Mouse (Mus musculus) limb, embryonic 10.5 days (tissue): ENCODE measurements around the gene Cdc42bpb. TPM values are rescaled to one million over a fixed set of nuclear protein-coding genes. Genes with fewer than 3 reads are reported as not detected.
A peak's percentile ranks its signal among the peaks of the same experiment; 100 is the strongest.

Experiments used
- DNase-seq: peaks from one replicate; pipeline ENCODE4 v3.0.0-alpha.2; 2017; ENCODE audit warnings: low spot score
- H3K27ac ChIP-seq: fragments of 300-500 bp; sonication (generic); 2 replicates; pipeline ENCODE4 v1.5.1; 2016; ENCODE audit warnings: mild to moderate bottlenecking
- H3K27me3 ChIP-seq: fragments of 300-500 bp; sonication (generic); 2 replicates; pipeline ENCODE4 v1.6.1; 2016; ENCODE audit warnings: low read depth, mild to moderate bottlenecking; ENCODE audit not compliant: poor library complexity, severe bottlenecking
- H3K36me3 ChIP-seq: fragments of 300-500 bp; sonication (generic); 2 replicates; pipeline ENCODE4 v1.6.1; 2016; ENCODE audit warnings: mild to moderate bottlenecking, moderate library complexity
- H3K4me1 ChIP-seq: fragments of 300-500 bp; sonication (generic); 2 replicates; pipeline ENCODE4 v1.6.1; 2016
- H3K4me3 ChIP-seq: fragments of 300-500 bp; sonication (generic); 2 replicates; pipeline ENCODE4 v1.5.1; 2016; ENCODE audit warnings: mild to moderate bottlenecking, moderate library complexity
- H3K9me3 ChIP-seq: fragments of 300-500 bp; sonication (generic); replicated peaks from 2 replicates; pipeline ENCODE4 v1.6.1; 2016; ENCODE audit warnings: mild to moderate bottlenecking
- WGBS: fragments of 180-500 bp; shearing (Covaris S2); methylation state at CpG from one replicate; pipeline ENCODE4 v1.1.7; 2016; 5-methylcytosine and 5-hydroxymethylcytosine counted together
- polyA plus RNA-seq: library from polyadenylated mRNA; unstranded; fragments of >200 nt; fragmentation: Nextera tagmentation; extraction: Ambion mirVana; gene quantifications from 2 replicates; pipeline ENCODE4 v1.2.1, GENCODE M21; 2016

Gene Cdc42bpb
- polyA plus RNA-seq, 1 experiment from 2014 or later = 32.0 TPM

- H3K27me3 ChIP-seq = peaks cover 71% of the 10 kb centered on the region
- no peaks in the 10 kb centered on the region for H3K9me3 ChIP-seq
- H3K4me3 ChIP-seq = no peak overlapping the region
- 77% methylated on average over 8 of the region's 8 CpGs for WGBS
- DNase-seq = no peak
- H3K36me3 ChIP-seq = no peaks in the 10 kb centered on the region
- no peak overlapping the region for H3K27ac ChIP-seq
- H3K4me1 ChIP-seq = peaks cover 35% of the 10 kb centered on the region
Observed at GRCm38 (mm10) chr12:111411631-111412355, 34.3 kb upstream of the Cdc42bpb start.

- no peaks in the 10 kb centered on the region for H3K36me3 ChIP-seq
- H3K27ac ChIP-seq = no peak overlapping the region
- whole genome bisulfite sequencing = 38% methylated on average over 5 of the region's 5 CpGs
- no peaks in the 10 kb centered on the region for H3K9me3 ChIP-seq
- H3K4me3 ChIP-seq = no peak overlapping the region
- no peak for DNase-seq
- H3K27me3 ChIP-seq = peaks cover 67% of the 10 kb centered on the region
- H3K4me1 ChIP-seq = peaks cover 35% of the 10 kb centered on the region
Observed at GRCm38 (mm10) chr12:111409583-111409982, 32.1 kb upstream of the Cdc42bpb start.

- peaks cover 81% of the 10 kb centered on the region for H3K27me3 ChIP-seq
Observed at GRCm38 (mm10) chr12:111406622-111407021, 29.1 kb upstream of the Cdc42bpb start, which contains the start of gene Lbhd2. TSS of gene Lbhd2 (plus strand) at chr12:111406809.

GRCm38 (mm10) chr12:111404880-111405279 is 27.4 kb upstream of the Cdc42bpb start:
- Histone ChIP-seq H3K27me3 (peaks cover 67% of the 10 kb centered on the region), H3K4me1 (peaks cover 19% of the 10 kb centered on the region), H3K9me3 (no peaks in the 10 kb centered on the region), H3K4me3 (no peak overlapping the region), H3K36me3 (no peaks in the 10 kb centered on the region), H3K27ac (no peak overlapping the region)
- 50% methylated on average over 10 of the region's 10 CpGs for WGBS
- no peak for DNase-seq

More at GRCm38 (mm10) chr12:111406622-111407021, 29.1 kb upstream of the Cdc42bpb start, which contains the start of gene Lbhd2:
- DNase-seq = no peak
- WGBS = 1% methylated on average over 24 of the region's 24 CpGs
- Histone ChIP-seq H3K9me3 (no peaks in the 10 kb centered on the region), H3K27ac (peak within 1 kb of the TSS; percentile 51), H3K36me3 (no peaks in the 10 kb centered on the region), H3K4me3 (peak within 1 kb of the TSS; percentile 36), H3K4me1 (peaks cover 23% of the 10 kb centered on the region)

GRCm38 (mm10) chr12:111401454-111402184 is 24.1 kb upstream of the Cdc42bpb start:
- WGBS = 14% methylated on average over 15 of the region's 15 CpGs
- Histone ChIP-seq H3K4me3 (no peak overlapping the region), H3K9me3 (no peaks in the 10 kb centered on the region), H3K27ac (no peak overlapping the region), H3K27me3 (peaks cover 48% of the 10 kb centered on the region), H3K36me3 (no peaks in the 10 kb centered on the region), H3K4me1 (peaks cover 11% of the 10 kb centered on the region)
- peak; percentile 87 for DNase-seq

GRCm38 (mm10) chr12:111396997-111397396 is 19.5 kb upstream of the Cdc42bpb start:
- Histone ChIP-seq H3K4me3 (no peak overlapping the region), H3K27ac (no peak overlapping the region), H3K36me3 (no peaks in the 10 kb centered on the region), H3K27me3 (peaks cover 26% of the 10 kb centered on the region), H3K4me1 (peaks cover 5% of the 10 kb centered on the region; the same call in 1 of the 2 replicates), H3K9me3 (no peaks in the 10 kb centered on the region)
- WGBS = 80% methylated on average over 5 of the region's 5 CpGs
- no peak for DNase-seq

GRCm38 (mm10) chr12:111394008-111394407 is 16.5 kb upstream of the Cdc42bpb start:
- no peak for DNase-seq
- no peaks in the 10 kb centered on the region for H3K9me3 ChIP-seq
- no peak overlapping the region for H3K27ac ChIP-seq
- no peaks in the 10 kb centered on the region for H3K36me3 ChIP-seq
- H3K4me1 ChIP-seq = no peaks in the 10 kb centered on the region
- H3K4me3 ChIP-seq = no peak overlapping the region
- WGBS = 86% methylated on average over 6 of the region's 6 CpGs
- peaks cover 20% of the 10 kb centered on the region; the same call in 1 of the 2 replicates for H3K27me3 ChIP-seq

GRCm38 (mm10) chr12:111387146-111387545 is 9.6 kb upstream of the Cdc42bpb start:
- H3K27ac ChIP-seq = no peak overlapping the region
- no peaks in the 10 kb centered on the region for H3K36me3 ChIP-seq
- DNase-seq = no peak
- 91% methylated on average over 4 of the region's 4 CpGs for WGBS
- peaks cover 7% of the 10 kb centered on the region for H3K4me1 ChIP-seq
- no peak overlapping the region for H3K4me3 ChIP-seq
- no peaks in the 10 kb centered on the region for H3K27me3 ChIP-seq
- no peaks in the 10 kb centered on the region for H3K9me3 ChIP-seq

GRCm38 (mm10) chr12:111386642-111387120 is 9.2 kb upstream of the Cdc42bpb start:
- 63% methylated on average over 8 of the region's 8 CpGs for WGBS
- Histone ChIP-seq H3K4me3 (no peak overlapping the region), H3K9me3 (no peaks in the 10 kb centered on the region), H3K4me1 (peaks cover 7% of the 10 kb centered on the region), H3K27ac (no peak overlapping the region), H3K36me3 (no peaks in the 10 kb centered on the region), H3K27me3 (no peaks in the 10 kb centered on the region)
- DNase-seq = no peak

GRCm38 (mm10) chr12:111385883-111386641 is 8.5 kb upstream of the Cdc42bpb start:
- Histone ChIP-seq H3K36me3 (no peaks in the 10 kb centered on the region), H3K4me3 (no peak overlapping the region), H3K27me3 (no peaks in the 10 kb centered on the region), H3K27ac (no peak overlapping the region), H3K9me3 (no peaks in the 10 kb centered on the region), H3K4me1 (peaks cover 7% of the 10 kb centered on the region)
- 90% methylated on average over 13 of the region's 13 CpGs for whole genome bisulfite sequencing
- DNase-seq = no peak

- no peak for DNase-seq
- no peaks in the 10 kb centered on the region for H3K36me3 ChIP-seq
- H3K4me3 ChIP-seq = peak overlapping the region; percentile 97
- WGBS = 74% methylated on average over 12 of the region's 12 CpGs
- H3K9me3 ChIP-seq = no peaks in the 10 kb centered on the region
- peaks cover 30% of the 10 kb centered on the region for H3K4me1 ChIP-seq
- 0 out of 2 replicates have a peak, but pooled peaks cover 5% of the 10 kb centered on the region for H3K27me3 ChIP-seq
- H3K27ac ChIP-seq = no peak overlapping the region
Observed at GRCm38 (mm10) chr12:111378812-111379211, 1.3 kb upstream of the Cdc42bpb start.

GRCm38 (mm10) chr12:111377986-111378490 is 520 bp upstream of the Cdc42bpb start:
- H3K9me3 ChIP-seq = no peaks in the 10 kb centered on the region
- WGBS = under 1% methylated on average over 32 of the region's 32 CpGs
- H3K36me3 ChIP-seq = no peaks in the 10 kb centered on the region
- peak overlapping the region; percentile 97 for H3K4me3 ChIP-seq
- peak; percentile 62 for DNase-seq
- H3K27ac ChIP-seq = peak overlapping the region; percentile 94
- H3K4me1 ChIP-seq = peaks cover 33% of the 10 kb centered on the region
- H3K27me3 ChIP-seq = 0 out of 2 replicates have a peak, but pooled peaks cover 5% of the 10 kb centered on the region
